Mouse (Mus musculus): ENCODE measurements around the gene Fam71b.

DNA sequence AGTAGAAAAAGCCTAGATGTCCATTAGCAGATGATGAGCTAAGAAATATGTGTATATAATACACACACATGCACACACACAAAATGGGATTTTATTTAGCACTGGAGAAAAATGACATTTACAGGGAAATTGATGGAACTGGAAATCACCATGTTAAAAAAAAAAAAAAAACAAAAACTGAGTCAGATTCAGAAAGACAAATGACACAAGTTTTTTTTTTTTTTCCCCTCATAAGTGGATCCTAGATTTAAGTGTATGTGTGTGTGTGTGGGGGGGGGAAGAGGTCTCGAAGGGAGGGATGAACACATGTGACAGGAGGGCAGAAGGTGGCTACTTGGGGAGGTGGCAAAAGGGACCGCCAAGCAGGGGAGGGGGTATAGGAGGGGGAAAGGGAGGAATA is 1.3 kb upstream of the Fam71b start:
- no peak for TF ChIP-seq EP300 (IDR thresholded peaks at IDR 0.05)
- TF ChIP-seq CTCF (IDR thresholded peaks at IDR 0.05), result no peak

Data from lung, postnatal 0 days (tissue).